Mouse (Mus musculus): Measurements from ENCODE around the gene Tmem269.

- TF ChIP-seq CTCF (IDR thresholded peaks at IDR 0.05; ENCODE audit: extremely low read depth, insufficient read depth, low read length) = no peak
- TF ChIP-seq POLR2A (IDR thresholded peaks at IDR 0.05; ENCODE audit: extremely low read depth, insufficient read depth, low read length) = peak; percentile 61
Observed at GRCm38 (mm10) chr4:119233256-119233901, 15.4 kb upstream of the Tmem269 start.
